Mouse (Mus musculus) G1E (cell line): Measurements from ENCODE around the gene Ccl26. TPM values are rescaled to one million over a fixed set of nuclear protein-coding genes. Genes with fewer than 3 reads are reported as not detected.

Experiments used
- ATAC-seq: 2 replicates; pipeline ENCODE4 v1.8.0; 2016; ENCODE audit warnings: mild to moderate bottlenecking; ENCODE audit not compliant: insufficient number of reproducible peaks, poor library complexity, low FRiP score, severe bottlenecking; ENCODE audit errors: extremely low read depth
- DNase-seq: peaks from one replicate; pipeline ENCODE4 v3.0.0; 2012; ENCODE audit warnings: low spot score
- H3K27me3 ChIP-seq: 2 replicates; pipeline ENCODE4 v1.6.1; 2012; ENCODE audit warnings: mild to moderate bottlenecking, low read length, inconsistent platforms; ENCODE audit not compliant: insufficient read depth
- H3K36me3 ChIP-seq: replicated peaks from 2 replicates; pipeline ENCODE3; 2012; ENCODE audit warnings: mild to moderate bottlenecking, inconsistent platforms
- H3K4me1 ChIP-seq: 2 replicates; pipeline ENCODE4 v1.6.1; 2012; ENCODE audit warnings: low read depth, low read length, inconsistent platforms, mixed read lengths; ENCODE audit not compliant: insufficient read depth
- H3K4me3 ChIP-seq: 2 replicates; pipeline ENCODE4 v1.5.1; 2012; ENCODE audit warnings: low read depth, mild to moderate bottlenecking, inconsistent platforms, low read length, moderate library complexity, mixed read lengths
- H3K9me3 ChIP-seq: replicated peaks from 2 replicates; pipeline ENCODE4 v1.6.1; 2012; ENCODE audit warnings: inconsistent platforms
- CTCF ChIP-seq: IDR thresholded peaks from 2 replicates; pipeline ENCODE4 v1.5.1; 2012; ENCODE audit warnings: low read depth, low read length, inconsistent platforms, mixed read lengths
- GATA1 ChIP-seq: IDR thresholded peaks from 2 replicates; pipeline ENCODE4 v1.6.1; 2012; ENCODE audit warnings: borderline replicate concordance, low read length, inconsistent platforms, mixed read lengths
- GATA2 ChIP-seq: IDR thresholded peaks from 2 replicates; pipeline ENCODE4 v1.6.1; 2012; ENCODE audit warnings: low read depth, low read length, inconsistent platforms, borderline replicate concordance
- POLR2AphosphoS5 ChIP-seq: IDR thresholded peaks from 2 replicates; pipeline ENCODE4 v1.6.1; 2012; ENCODE audit warnings: low read depth, low read length, inconsistent platforms; ENCODE audit not compliant: insufficient replicate concordance
- TAL1 ChIP-seq: conservative IDR thresholded peaks from 2 replicates; pipeline ENCODE4 v1.6.1; 2012; ENCODE audit warnings: low read depth, low read length, inconsistent platforms, mixed read lengths
- polyA plus RNA-seq: library from polyadenylated mRNA; stranded (reverse); fragments of >175 nt; gene quantifications from 2 replicates; pipeline ENCODE4 v1.2.3, GENCODE M21; 2012
- total RNA-seq, 2 experiments: library from RNA; stranded (forward) in 1 of 2; stranded (reverse) in 1 of 2; fragments of 200-1000 nt in 1 of 2; fragments of >200 nt in 1 of 2; fragmentation: Nextera tagmentation in 1 of 2; gene quantifications; 2 replicates each; pipeline ENCODE4 v1.2.3; 2014 to 2017

Gene Ccl26
- total and polyA plus RNA-seq, 3 experiments: not detected

- TF ChIP-seq GATA1 (no peak), POLR2AphosphoS5 (no peak)
- Histone ChIP-seq H3K9me3 (0 out of 2 replicates have a peak, but pooled peaks cover 4% of the 10 kb centered on the region), H3K4me1 (no peaks in the 10 kb centered on the region), H3K4me3 (no peak overlapping the region), H3K36me3 (no peaks in the 10 kb centered on the region), H3K27me3 (no peaks in the 10 kb centered on the region)
- DNase-seq (no peak), ATAC-seq (no peak)
Observed at GRCm38 (mm10) chr5:135585691-135586090, 22.3 kb upstream of the Ccl26 start.

- H3K4me3 ChIP-seq: no peak overlapping the region
- TF ChIP-seq CTCF (no peak), GATA2 (no peak), GATA1 (no peak), TAL1 (no peak), POLR2AphosphoS5 (no peak)
- no peaks in the 10 kb centered on the region for H3K36me3 ChIP-seq
- DNase-seq (no peak), ATAC-seq (no peak)
- H3K27me3 ChIP-seq: no peaks in the 10 kb centered on the region
- H3K9me3 ChIP-seq: no peaks in the 10 kb centered on the region
- no peaks in the 10 kb centered on the region for H3K4me1 ChIP-seq
Observed at GRCm38 (mm10) chr5:135582330-135582729, 19.0 kb upstream of the Ccl26 start.

GRCm38 (mm10) chr5:135579331-135579751 lies 16.0 kb upstream of the Ccl26 start:
- Histone ChIP-seq H3K4me3 (no peak overlapping the region), H3K36me3 (no peaks in the 10 kb centered on the region), H3K4me1 (no peaks in the 10 kb centered on the region), H3K27me3 (no peaks in the 10 kb centered on the region), H3K9me3 (no peaks in the 10 kb centered on the region)
- DNase-seq (no peak), ATAC-seq (no peak)
- TF ChIP-seq TAL1: no peak
- TF ChIP-seq GATA1: no peak
- TF ChIP-seq GATA2: no peak
- no peak for TF ChIP-seq CTCF

- Histone ChIP-seq H3K4me1 (no peaks in the 10 kb centered on the region), H3K27me3 (no peaks in the 10 kb centered on the region), H3K36me3 (no peaks in the 10 kb centered on the region), H3K9me3 (no peaks in the 10 kb centered on the region), H3K4me3 (no peak overlapping the region)
- ATAC-seq: no peak
- DNase-seq: no peak
- TF ChIP-seq GATA2: no peak
- TF ChIP-seq CTCF: no peak
- TF ChIP-seq POLR2AphosphoS5: no peak
Observed at GRCm38 (mm10) chr5:135576055-135576454, 12.7 kb upstream of the Ccl26 start.

GRCm38 (mm10) chr5:135573006-135573405 lies 9.6 kb upstream of the Ccl26 start, which contains the start of gene Ccl24:
TSS of gene Ccl24 (minus strand) at chr5:135573049.
- Histone ChIP-seq H3K4me1 (no peaks in the 10 kb centered on the region), H3K9me3 (no peaks in the 10 kb centered on the region), H3K36me3 (no peaks in the 10 kb centered on the region), H3K4me3 (no peak within 1 kb of the TSS), H3K27me3 (no peaks in the 10 kb centered on the region; the same call in 1 of the 2 replicates)
- ATAC-seq (no peak), DNase-seq (no peak)
- no peak for TF ChIP-seq GATA1
- no peak for TF ChIP-seq POLR2AphosphoS5
- no peak for TF ChIP-seq TAL1
- no peak for TF ChIP-seq CTCF
- no peak for TF ChIP-seq GATA2

GRCm38 (mm10) chr5:135568698-135569097 lies 5.3 kb upstream of the Ccl26 start:
- Histone ChIP-seq H3K4me1 (no peaks in the 10 kb centered on the region), H3K9me3 (no peaks in the 10 kb centered on the region), H3K27me3 (no peaks in the 10 kb centered on the region; the same call in 1 of the 2 replicates), H3K4me3 (no peak overlapping the region), H3K36me3 (no peaks in the 10 kb centered on the region)
- ATAC-seq (no peak), DNase-seq (no peak)
- no peak for TF ChIP-seq CTCF

GRCm38 (mm10) chr5:135567556-135568265 lies 4.3 kb upstream of the Ccl26 start:
- no peak for TF ChIP-seq GATA1
- TF ChIP-seq CTCF: no peak
- TF ChIP-seq TAL1: no peak
- no peak for TF ChIP-seq POLR2AphosphoS5
- no peak for TF ChIP-seq GATA2
- no peak for DNase-seq
- Histone ChIP-seq H3K36me3 (no peaks in the 10 kb centered on the region), H3K27me3 (no peaks in the 10 kb centered on the region; the same call in 1 of the 2 replicates), H3K4me1 (no peaks in the 10 kb centered on the region), H3K4me3 (no peak overlapping the region), H3K9me3 (no peaks in the 10 kb centered on the region)
- ATAC-seq: no peak
